Mouse (Mus musculus): ENCODE results near the gene Cdan1.

GRCm38 (mm10) chr2:120720821-120721220, 129.1 kb downstream of the Cdan1 start:
- TF ChIP-seq CTCF (IDR thresholded peaks at IDR 0.05; ENCODE audit: low read depth) (no peak), EP300 (IDR thresholded peaks at IDR 0.05; ENCODE audit: low read depth) (no peak)

Data from heart, postnatal 0 days (tissue).